Comparison of ENCODE assay signal across 8 mouse cellular contexts in genomic region chr11:69409378-69410044, GRCm38 (mm10). TPM values are rescaled to one million over a fixed set of nuclear protein-coding genes. Genes with fewer than 3 reads are reported as not detected.
DNase-seq lines count a peak whose midpoint lies in the region; ATAC-seq and TF ChIP-seq lines count a peak whose summit lies in the region.

No protein-coding gene starts in this region.

- H3K36me3 ChIP-seq in embryonic facial prominence, embryonic 10.5 days (replicated peaks) = peaks cover 64% of the 10 kb centered on the region
- peaks cover 2% of the 10 kb centered on the region; the same call in 1 of the 2 replicates for H3K36me3 ChIP-seq in kidney, adult 2 months (ENCODE audit: control insufficient read depth, insufficient read depth, low read length)
- peaks cover 1% of the 10 kb centered on the region; the same call in 1 of the 2 replicates for H3K36me3 ChIP-seq in liver, adult 2 months (ENCODE audit: control insufficient read depth, insufficient read depth, low read length)
- H3K36me3 ChIP-seq in midbrain, postnatal 0 days (ENCODE audit: insufficient read depth, low read length) = peaks cover 40% of the 10 kb centered on the region

- no peak for ATAC-seq in frontal cortex, adult (ENCODE audit: low TSS enrichment)
- ATAC-seq in midbrain, postnatal 0 days (ENCODE audit: low FRiP score) = peak; percentile 11; the same call in 1 of the 2 replicates

- peak overlapping the region; percentile 90 for H3K27ac ChIP-seq in embryonic facial prominence, embryonic 10.5 days (replicated peaks)
- peak overlapping the region; percentile 95 for H3K27ac ChIP-seq in kidney, adult 2 months (ENCODE audit: insufficient read depth, low read depth, low read length)
- H3K27ac ChIP-seq in liver, adult 2 months (replicated peaks; ENCODE audit: insufficient read depth, low read depth, low read length) = peak overlapping the region; percentile 94
- H3K27ac ChIP-seq in midbrain, postnatal 0 days (ENCODE audit: low read depth, low read length) = peak overlapping the region; percentile 89

- H3K4me3 ChIP-seq in embryonic facial prominence, embryonic 10.5 days = peak overlapping the region; percentile 93
- peak overlapping the region; percentile 64 for H3K4me3 ChIP-seq in kidney, adult 2 months (ENCODE audit: insufficient read depth, low read depth, low read length)
- H3K4me3 ChIP-seq in liver, adult 2 months (ENCODE audit: insufficient read depth, low read depth, low read length) = peak overlapping the region; percentile 69
- H3K4me3 ChIP-seq in midbrain, postnatal 0 days (ENCODE audit: low read depth, low read length) = peak overlapping the region; percentile 73

- WGBS in embryonic facial prominence, embryonic 10.5 days = under 1% methylated on average over 46 of the region's 46 CpGs
- 1% methylated on average over 43 of the region's 46 CpGs for WGBS in kidney, adult 2 months
- WGBS in liver, adult 2 months = under 1% methylated on average over 45 of the region's 46 CpGs
- under 1% methylated on average over 39 of the region's 46 CpGs for WGBS in midbrain, postnatal 0 days

- peaks cover 14% of the 10 kb centered on the region; the same call in 1 of the 2 replicates for H3K79me2 ChIP-seq in liver, adult 2 months (ENCODE audit: control insufficient read depth, insufficient read depth, low read length)

- H3K4me1 ChIP-seq in embryonic facial prominence, embryonic 10.5 days = peaks cover 69% of the 10 kb centered on the region
- peaks cover 37% of the 10 kb centered on the region for H3K4me1 ChIP-seq in kidney, adult 2 months (ENCODE audit: control insufficient read depth, insufficient read depth, low read length)
- peaks cover 32% of the 10 kb centered on the region for H3K4me1 ChIP-seq in liver, adult 2 months (ENCODE audit: control insufficient read depth, insufficient read depth, low read length)
- peaks cover 31% of the 10 kb centered on the region for H3K4me1 ChIP-seq in midbrain, postnatal 0 days (ENCODE audit: insufficient read depth, low read length)

- TF ChIP-seq CTCF in kidney, adult 2 months (conservative IDR thresholded peaks at IDR 0.05; ENCODE audit: insufficient read depth, insufficient read length, low read depth, low read length) = no peak
- TF ChIP-seq CTCF in liver, adult 2 months (IDR thresholded peaks at IDR 0.05; ENCODE audit: low read depth, low read length) = no peak
- no peak for TF ChIP-seq CTCF in midbrain, postnatal 0 days (IDR thresholded peaks at IDR 0.05)

- H3K27me3 ChIP-seq in embryonic facial prominence, embryonic 10.5 days (replicated peaks; ENCODE audit: low read depth, poor library complexity, severe bottlenecking) = no peaks in the 10 kb centered on the region
- H3K27me3 ChIP-seq in kidney, adult 2 months (replicated peaks; ENCODE audit: control insufficient read depth, insufficient read depth, low read length) = no peaks in the 10 kb centered on the region
- no peaks in the 10 kb centered on the region for H3K27me3 ChIP-seq in liver, adult 2 months (ENCODE audit: control insufficient read depth, insufficient read depth, low read length)
- no peaks in the 10 kb centered on the region for H3K27me3 ChIP-seq in midbrain, postnatal 0 days (ENCODE audit: insufficient read depth, low read length)

- peak overlapping the region; percentile 94 for H3K4me2 ChIP-seq in midbrain, postnatal 0 days (ENCODE audit: low read depth, low read length, poor library complexity, severe bottlenecking)

- H3K9me3 ChIP-seq in embryonic facial prominence, embryonic 10.5 days = no peaks in the 10 kb centered on the region
- H3K9me3 ChIP-seq in midbrain, postnatal 0 days (ENCODE audit: low read length) = no peaks in the 10 kb centered on the region

- peak overlapping the region; percentile 91 for H3K9ac ChIP-seq in liver, adult 2 months (ENCODE audit: low read depth, low read length)
- H3K9ac ChIP-seq in midbrain, postnatal 0 days (replicated peaks; ENCODE audit: low read length, poor library complexity, severe bottlenecking) = peak overlapping the region; percentile 98

- DNase-seq in frontal cortex, postnatal 10 days (ENCODE audit: low spot score in 2 of 2) = peak; percentile 78 to 80
- peak; percentile 91 for DNase-seq in embryonic facial prominence, embryonic 10.5 days (ENCODE audit: low spot score)
- peak; percentile 81 for DNase-seq in heart, adult 8-10 months (ENCODE audit: low spot score)
- peak; percentile 95 for DNase-seq in kidney, adult 2 months
- DNase-seq in liver, adult 2 months (ENCODE audit: extremely low read depth, low read depth, low spot score) = peak; percentile 80
- DNase-seq in midbrain, postnatal 0 days (ENCODE audit: low spot score) = peak; percentile 84
- DNase-seq in spleen, postnatal 36 days (ENCODE audit: low spot score in 2 of 2) = peak; percentile 86 to 87

- TF ChIP-seq POLR2A in kidney, adult 2 months (IDR thresholded peaks at IDR 0.05; ENCODE audit: low read depth, low read length) = no peak
- TF ChIP-seq POLR2A in liver, adult 2 months (IDR thresholded peaks at IDR 0.05; ENCODE audit: extremely low read depth, insufficient read depth, low read length) = peak; percentile 67; the same call in 1 of the 2 replicates

RNA-seq across cellular contexts. Expression of gene Kdm6b, which starts 4.0 kb away (rescaled TPM):
- 39.8 and 39.9 TPM in 2 replicates for polyA plus RNA-seq in embryonic facial prominence, embryonic 10.5 days (2016; fragmentation: Nextera tagmentation; extraction: Ambion mirVana)
- 10 to 100 TPM; 19.1 to 26.2 (median 22.3) TPM for total RNA-seq in heart, adult 8-10 months (2022)
- polyA plus RNA-seq in kidney, adult 2 months (2012; rRNA removed) = 8.8 and 10.5 TPM in 2 replicates
- 1.6 and 2.3 TPM in 2 replicates for total RNA-seq in liver, adult 2 months (2014; rRNA removed)
- 4.2 and 4.6 TPM in 2 replicates for polyA plus RNA-seq in liver, adult 2 months (2012; rRNA removed)
- 12.1 and 14.5 TPM in 2 replicates for total RNA-seq in midbrain, postnatal 0 days (2014; rRNA removed)
- 18.9 and 22.7 TPM in 2 replicates for polyA plus RNA-seq in midbrain, postnatal 0 days (2015; fragmentation: Nextera tagmentation; extraction: Ambion mirVana)

RNA-seq across cellular contexts. Expression of gene Tmem88, which starts 11.5 kb away (rescaled TPM):
- 19.8 and 23.1 TPM in 2 replicates for polyA plus RNA-seq in embryonic facial prominence, embryonic 10.5 days (2016; fragmentation: Nextera tagmentation; extraction: Ambion mirVana)
- 10 to 100 TPM; 13.2 to 24.7 (median 19.5) TPM for total RNA-seq in heart, adult 8-10 months (2022)
- polyA plus RNA-seq in kidney, adult 2 months (2012; rRNA removed) = 25.4 and 25.8 TPM in 2 replicates
- total RNA-seq in liver, adult 2 months (2014; rRNA removed) = 1.3 and 1.7 TPM in 2 replicates
- polyA plus RNA-seq in liver, adult 2 months (2012; rRNA removed) = 6.7 and 8.5 TPM in 2 replicates
- 4.4 and 5.7 TPM in 2 replicates for total RNA-seq in midbrain, postnatal 0 days (2014; rRNA removed)
- polyA plus RNA-seq in midbrain, postnatal 0 days (2015; fragmentation: Nextera tagmentation; extraction: Ambion mirVana) = 5.8 and 6.3 TPM in 2 replicates

RNA-seq across cellular contexts. Expression of gene Cyb5d1, which starts 14.1 kb away (rescaled TPM):
- 49.3 and 50.2 TPM in 2 replicates for polyA plus RNA-seq in embryonic facial prominence, embryonic 10.5 days (2016; fragmentation: Nextera tagmentation; extraction: Ambion mirVana)
- 10 to 100 TPM; 33.3 to 39.8 (median 36.9) TPM for total RNA-seq in heart, adult 8-10 months (2022)
- polyA plus RNA-seq in kidney, adult 2 months (2012; rRNA removed) = 26.6 and 27.9 TPM in 2 replicates
- 33.9 and 40.7 TPM in 2 replicates for total RNA-seq in liver, adult 2 months (2014; rRNA removed)
- polyA plus RNA-seq in liver, adult 2 months (2012; rRNA removed) = 21.1 and 22.1 TPM in 2 replicates
- 16.5 and 22.6 TPM in 2 replicates for total RNA-seq in midbrain, postnatal 0 days (2014; rRNA removed)
- 18.2 and 18.8 TPM in 2 replicates for polyA plus RNA-seq in midbrain, postnatal 0 days (2015; fragmentation: Nextera tagmentation; extraction: Ambion mirVana)

RNA-seq across cellular contexts. Expression of gene Naa38, which starts 14.2 kb away (rescaled TPM):
- 136 and 137 TPM in 2 replicates for polyA plus RNA-seq in embryonic facial prominence, embryonic 10.5 days (2016; fragmentation: Nextera tagmentation; extraction: Ambion mirVana)
- 100 to 1,000 TPM; 109 to 140 (median 120) TPM for total RNA-seq in heart, adult 8-10 months (2022)
- 251 and 317 TPM in 2 replicates for polyA plus RNA-seq in kidney, adult 2 months (2012; rRNA removed)
- total RNA-seq in liver, adult 2 months (2014; rRNA removed) = 86.6 and 91.5 TPM in 2 replicates
- polyA plus RNA-seq in liver, adult 2 months (2012; rRNA removed) = 133 and 150 TPM in 2 replicates
- 32.6 and 95.9 TPM in 2 replicates for total RNA-seq in midbrain, postnatal 0 days (2014; rRNA removed)
- 120 and 147 TPM in 2 replicates for polyA plus RNA-seq in midbrain, postnatal 0 days (2015; fragmentation: Nextera tagmentation; extraction: Ambion mirVana)

RNA-seq across cellular contexts. Expression of gene Chd3, which starts 40.3 kb away (rescaled TPM):
- polyA plus RNA-seq in embryonic facial prominence, embryonic 10.5 days (2016; fragmentation: Nextera tagmentation; extraction: Ambion mirVana) = 46.2 and 55.9 TPM in 2 replicates
- total RNA-seq in heart, adult 8-10 months (2022) = 10 to 100 TPM; 16.7 to 20.4 (median 18.3) TPM
- polyA plus RNA-seq in kidney, adult 2 months (2012; rRNA removed) = 168 and 175 TPM in 2 replicates
- total RNA-seq in liver, adult 2 months (2014; rRNA removed) = 45.2 and 57.5 TPM in 2 replicates
- polyA plus RNA-seq in liver, adult 2 months (2012; rRNA removed) = 55.2 and 80.2 TPM in 2 replicates
- total RNA-seq in midbrain, postnatal 0 days (2014; rRNA removed) = 284 and 298 TPM in 2 replicates
- polyA plus RNA-seq in midbrain, postnatal 0 days (2015; fragmentation: Nextera tagmentation; extraction: Ambion mirVana) = 51.6 and 58.9 TPM in 2 replicates
